Mouse (Mus musculus) MEL (cell line): Measurements from ENCODE around the gene Htr3b. TPM values are rescaled to one million over a fixed set of nuclear protein-coding genes. Genes with fewer than 3 reads are reported as not detected.

Experiments
- DNase-seq: peaks from one replicate; pipeline ENCODE4 v3.0.0; 2011; ENCODE audit warnings: low read depth, low spot score
- H3K27ac ChIP-seq: 2 replicates; pipeline ENCODE4 v1.5.1; 2012; ENCODE audit warnings: low read depth, mild to moderate bottlenecking, control low read depth, low read length, moderate library complexity; ENCODE audit not compliant: control insufficient read depth
- H3K27me3 ChIP-seq, 2 experiments: fragments of 150-350 bp in 1 of 2; sonication (generic) in 1 of 2; 2 replicates each; pipeline ENCODE4 v1.6.1; 2012; ENCODE audit warnings: low read length in 2 of 2, mild to moderate bottlenecking in 2 of 2, improper control_type of control experiment in 1 of 2, moderate library complexity in 1 of 2; ENCODE audit not compliant: insufficient read depth in 2 of 2, control insufficient read depth in 1 of 2
- H3K36me3 ChIP-seq, 2 experiments: 2 replicates each; pipeline ENCODE4 v1.6.1; 2012 to 2014; ENCODE audit warnings: low read length in 2 of 2, improper control_type of control experiment in 1 of 2, inconsistent platforms in 1 of 2, mild to moderate bottlenecking in 1 of 2; ENCODE audit not compliant: insufficient read depth in 2 of 2, control insufficient read depth in 1 of 2
- H3K4me1 ChIP-seq, 2 experiments: fragments of 150-350 bp in 1 of 2; sonication (generic) in 1 of 2; 2 replicates each; pipeline ENCODE4 v1.6.1; 2012; ENCODE audit warnings: low read length in 2 of 2, improper control_type of control experiment in 1 of 2, mild to moderate bottlenecking in 1 of 2; ENCODE audit not compliant: insufficient read depth in 2 of 2, control insufficient read depth in 1 of 2
- H3K4me3 ChIP-seq, 2 experiments: fragments of 150-350 bp in 1 of 2; sonication (generic) in 1 of 2; 2 replicates each; pipeline ENCODE4 v1.5.1; 2012; ENCODE audit warnings: low read depth in 2 of 2, low read length in 2 of 2, mild to moderate bottlenecking in 2 of 2, moderate library complexity in 2 of 2, control low read depth in 1 of 2, improper control_type of control experiment in 1 of 2; ENCODE audit not compliant: control insufficient read depth in 1 of 2, insufficient read depth in 1 of 2
- H3K79me2 ChIP-seq: 2 replicates; pipeline ENCODE4 v1.6.1; 2012; ENCODE audit warnings: mild to moderate bottlenecking, low read length, moderate library complexity; ENCODE audit not compliant: control insufficient read depth, poor library complexity, insufficient read depth
- H3K9ac ChIP-seq: 2 replicates; pipeline ENCODE4 v1.6.1; 2012; ENCODE audit warnings: low read depth, mild to moderate bottlenecking, control low read depth, low read length, moderate library complexity; ENCODE audit not compliant: control insufficient read depth, poor library complexity, severe bottlenecking
- H3K9me3 ChIP-seq: fragments of 150-350 bp; sonication (generic); replicated peaks from 2 replicates; pipeline ENCODE4 v1.6.1; 2012; ENCODE audit warnings: mild to moderate bottlenecking, low read length, improper control_type of control experiment, moderate library complexity; ENCODE audit not compliant: insufficient read depth
- BHLHE40 ChIP-seq: IDR thresholded peaks from 2 replicates; pipeline ENCODE4 v1.6.1; 2012; ENCODE audit warnings: low read depth, mild to moderate bottlenecking, inconsistent platforms, low read length, improper control_type of control experiment, borderline replicate concordance
- CHD1 ChIP-seq: IDR thresholded peaks from 2 replicates; pipeline ENCODE4 v1.6.1; 2012; ENCODE audit warnings: low read depth, mild to moderate bottlenecking, inconsistent platforms, low read length, improper control_type of control experiment
- CHD2 ChIP-seq: IDR thresholded peaks from 2 replicates; pipeline ENCODE4 v1.6.1; 2011; ENCODE audit warnings: low read length, improper control_type of control experiment
- EP300 ChIP-seq, 2 experiments: IDR thresholded peaks; 2 replicates each; pipeline ENCODE4 v1.6.1; 2011; ENCODE audit warnings: improper control_type of control experiment in 2 of 2, low read length in 2 of 2, low read depth in 1 of 2, mild to moderate bottlenecking in 1 of 2
- ETS1 ChIP-seq: IDR thresholded peaks from 2 replicates; pipeline ENCODE4 v1.6.1; 2012; ENCODE audit warnings: low read depth, mild to moderate bottlenecking, inconsistent platforms, low read length, improper control_type of control experiment, moderate library complexity
- GABPA ChIP-seq: IDR thresholded peaks from 2 replicates; pipeline ENCODE4 v1.6.1; 2012; ENCODE audit warnings: low read depth, mild to moderate bottlenecking, inconsistent platforms, low read length, improper control_type of control experiment, moderate library complexity
- GATA1 ChIP-seq: IDR thresholded peaks from 2 replicates; pipeline ENCODE4 v1.6.1; 2011; ENCODE audit warnings: low read depth, low read length, improper control_type of control experiment
- JUND ChIP-seq: IDR thresholded peaks from 2 replicates; pipeline ENCODE4 v1.6.1; 2011; ENCODE audit warnings: low read depth, mild to moderate bottlenecking, improper control_type of control experiment, low read length
- MAFK ChIP-seq: IDR thresholded peaks from 2 replicates; pipeline ENCODE4 v1.6.1; 2011; ENCODE audit warnings: low read depth, mild to moderate bottlenecking, low read length, improper control_type of control experiment, borderline replicate concordance
- MXI1 ChIP-seq: IDR thresholded peaks from 2 replicates; pipeline ENCODE4 v1.6.1; 2011; ENCODE audit warnings: mild to moderate bottlenecking, low read depth, low read length, improper control_type of control experiment
- MYB ChIP-seq: IDR thresholded peaks from 2 replicates; pipeline ENCODE4 v1.6.1; 2011; ENCODE audit warnings: mild to moderate bottlenecking, low read depth, low read length, improper control_type of control experiment
- MYC ChIP-seq: IDR thresholded peaks from 2 replicates; pipeline ENCODE4 v1.6.1; 2011; ENCODE audit warnings: low read depth, mild to moderate bottlenecking, low read length, improper control_type of control experiment, moderate library complexity
- NRF1 ChIP-seq: IDR thresholded peaks from 2 replicates; pipeline ENCODE4 v1.6.1; 2014; ENCODE audit warnings: low read depth, mild to moderate bottlenecking, inconsistent platforms, low read length, improper control_type of control experiment, moderate library complexity; ENCODE audit not compliant: poor library complexity, insufficient read depth, severe bottlenecking
- POLR2A ChIP-seq, 2 experiments: IDR thresholded peaks; 2 replicates each; pipeline ENCODE4 v1.6.1; 2011 to 2012; ENCODE audit warnings: low read length in 2 of 2, mild to moderate bottlenecking in 2 of 2, control low read depth in 1 of 2, improper control_type of control experiment in 1 of 2, low read depth in 1 of 2, moderate library complexity in 1 of 2; ENCODE audit not compliant: control insufficient read depth in 1 of 2, insufficient read depth in 1 of 2, poor library complexity in 1 of 2
- POLR2AphosphoS5 ChIP-seq: IDR thresholded peaks from 2 replicates; pipeline ENCODE4 v1.6.1; 2012; ENCODE audit warnings: low read depth, borderline replicate concordance, mild to moderate bottlenecking, inconsistent platforms, low read length, moderate library complexity, mixed read lengths
- USF1 ChIP-seq: IDR thresholded peaks from 2 replicates; pipeline ENCODE4 v1.6.1; 2014; ENCODE audit warnings: low read depth, mild to moderate bottlenecking, inconsistent platforms, low read length, improper control_type of control experiment, moderate library complexity
- USF2 ChIP-seq, 2 experiments: IDR thresholded peaks; 2 replicates each; pipeline ENCODE4 v1.6.1; 2011 to 2012; ENCODE audit warnings: improper control_type of control experiment in 2 of 2, low read length in 2 of 2, borderline replicate concordance in 1 of 2, inconsistent platforms in 1 of 2, low read depth in 1 of 2, mild to moderate bottlenecking in 1 of 2; ENCODE audit not compliant: insufficient read depth in 1 of 2
- ZKSCAN1 ChIP-seq: IDR thresholded peaks from 2 replicates; pipeline ENCODE4 v1.6.1; 2012; ENCODE audit warnings: low read depth, mild to moderate bottlenecking, inconsistent platforms, low read length, improper control_type of control experiment, moderate library complexity
- ZNF384 ChIP-seq: IDR thresholded peaks from 2 replicates; pipeline ENCODE4 v1.6.1; 2012; ENCODE audit warnings: low read depth, mild to moderate bottlenecking, inconsistent platforms, low read length, improper control_type of control experiment
- polyA plus RNA-seq, 2 experiments: library from polyadenylated mRNA; stranded (reverse) in 1 of 2; unstranded in 1 of 2; fragments of >175 nt in 1 of 2; fragments of >200 nt in 1 of 2; gene quantifications; 2 replicates each; pipeline versions ENCODE4 v1.2.1 to v1.2.4; 2012; ENCODE audit warnings: low replicate concordance in 2 of 2, low read depth in 1 of 2; ENCODE audit not compliant: insufficient read length in 2 of 2, insufficient read depth in 1 of 2, missing spikeins in 1 of 2
- total RNA-seq: library from RNA; depleted of rRNA; stranded (reverse); fragments of 300-350 nt; gene quantifications from 2 replicates; pipeline ENCODE4 v1.2.3, GENCODE M21; 2012

Gene Htr3b
- total and polyA plus RNA-seq, 3 experiments, result not detected

- TF ChIP-seq JUND (no peak), POLR2A (IDR thresholded peaks at IDR 0.05; ENCODE audit: control insufficient read depth in 1 of 2, insufficient read depth in 1 of 2, low read depth in 1 of 2, low read length in 2 of 2, poor library complexity in 1 of 2) (no peak), ETS1 (no peak), GABPA (no peak), BHLHE40 (no peak), POLR2AphosphoS5 (no peak), MXI1 (no peak)
- TF ChIP-seq, all 39 proteins: peak for 0
- peaks cover 0 to 1% of the 10 kb centered on the region in 2 experiments; a peak in 1 of 4 replicates for H3K27me3 ChIP-seq
Measured at GRCm38 (mm10) chr9:48980371-48980770, 15.6 kb upstream of the Htr3b start.

GRCm38 (mm10) chr9:48976661-48977355, 12.0 kb upstream of the Htr3b start:
- no peak for DNase-seq
- H3K4me1 ChIP-seq, result peaks cover 2 to 8% of the 10 kb centered on the region in 2 experiments; a peak in 3 of 4 replicates
- H3K27ac ChIP-seq, result no peak overlapping the region
- no peak overlapping the region for H3K9ac ChIP-seq
- no peaks in the 10 kb centered on the region for H3K79me2 ChIP-seq
- peaks cover 0 to 11% of the 10 kb centered on the region in 2 experiments; a peak in 2 of 4 replicates for H3K36me3 ChIP-seq
- H3K4me3 ChIP-seq, result no peak overlapping the region
- TF ChIP-seq NRF1 (no peak), ETS1 (no peak), CHD1 (no peak), USF1 (no peak), ZKSCAN1 (no peak), POLR2AphosphoS5 (no peak), ZNF384 (no peak), EP300 (IDR thresholded peaks at IDR 0.05; ENCODE audit: low read depth in 1 of 2, low read length in 2 of 2) (no peak), MYC (no peak), GATA1 (no peak), BHLHE40 (no peak), CHD2 (no peak), MAFK (no peak), JUND (no peak), USF2 (IDR thresholded peaks at IDR 0.05; ENCODE audit: borderline replicate concordance in 1 of 2, insufficient read depth in 1 of 2, low read depth in 1 of 2, low read length in 2 of 2) (no peak), MYB (no peak)
- TF ChIP-seq, all 39 proteins: peak for 0
- H3K27me3 ChIP-seq, result peaks cover 0 to 1% of the 10 kb centered on the region in 2 experiments; a peak in 1 of 4 replicates
- no peaks in the 10 kb centered on the region for H3K9me3 ChIP-seq

More at GRCm38 (mm10) chr9:48980371-48980770, 15.6 kb upstream of the Htr3b start:
- peaks cover 0 to 12% of the 10 kb centered on the region in 2 experiments; a peak in 2 of 4 replicates for H3K36me3 ChIP-seq
- no peak overlapping the region for H3K9ac ChIP-seq
- DNase-seq, result peak; percentile 6
- H3K4me3 ChIP-seq, result no peak overlapping the region
- H3K4me1 ChIP-seq, result peaks cover 2 to 16% of the 10 kb centered on the region in 2 experiments
- no peaks in the 10 kb centered on the region for H3K79me2 ChIP-seq
- no peak overlapping the region for H3K27ac ChIP-seq
- H3K9me3 ChIP-seq, result no peaks in the 10 kb centered on the region
